In the genomic region with DNA sequence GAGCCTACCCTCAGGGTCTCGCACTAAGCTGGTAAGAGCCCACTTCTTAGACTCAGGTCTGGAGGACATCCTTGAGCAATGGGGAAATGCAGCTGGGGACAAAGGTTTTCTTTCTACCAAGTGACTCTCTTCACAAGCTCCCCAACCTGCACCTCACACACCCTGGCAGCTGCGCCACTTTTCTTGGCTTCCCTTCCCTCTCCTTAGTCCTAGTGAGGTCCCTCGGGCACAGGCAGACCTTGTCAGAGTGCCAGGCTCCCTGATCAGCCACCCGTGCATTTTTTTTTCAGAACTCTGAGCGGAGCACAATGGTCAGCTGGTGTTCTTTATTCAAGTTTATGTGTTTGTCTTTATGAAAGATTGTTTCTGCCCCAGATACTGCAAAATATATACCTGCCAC, we compare ENCODE assay signal across 8 mouse cellular contexts.
A peak's percentile ranks its signal among the peaks of the same experiment; 100 is the strongest.
DNase-seq lines count a peak whose midpoint lies in the region; ATAC-seq lines count a peak whose summit lies in the region.

No protein-coding gene starts in this region.

- DNase-seq in heart, adult 18-20 months: peak; percentile 58 to 66
- DNase-seq in heart, adult 8-10 months (ENCODE audit: low spot score): no peak
- peak; percentile 54 for DNase-seq in right cerebral cortex, adult 18-20 months
- no peak for DNase-seq in right cerebral cortex, postnatal 25 days
- DNase-seq in kidney, adult 11 months: peak; percentile 85
- peak; percentile 71 for DNase-seq in testis, postnatal 10 days (ENCODE audit: low spot score)
- DNase-seq in frontal cortex, postnatal 10 days (ENCODE audit: low spot score in 2 of 2): no peak

- no peak for ATAC-seq in frontal cortex, adult (ENCODE audit: low TSS enrichment)

Comparison
In these comparisons a context has a peak if more than half of its experiments do, and no peak if none do; other contexts are left out.
1. DNase-seq: peak in heart, adult 18-20 months (2 of 2), right cerebral cortex, adult 18-20 months (single experiment), kidney, adult 11 months (single experiment) and testis, postnatal 10 days (single experiment); none in heart, adult 8-10 months (single experiment), right cerebral cortex, postnatal 25 days (single experiment) and frontal cortex, postnatal 10 days (0 of 2).